Mouse (Mus musculus): Measurements from ENCODE around the gene Slc5a2.

Gene Slc5a2

GRCm38 (mm10) chr7:128300952-128301351 is 35.5 kb downstream of the Slc5a2 start:
- DNase-seq (ENCODE audit: low spot score) = no peak

GRCm38 (mm10) chr7:128302151-128302550 is 36.7 kb downstream of the Slc5a2 start:
- no peak for DNase-seq (ENCODE audit: low spot score)

GRCm38 (mm10) chr7:128304198-128304597 is 38.7 kb downstream of the Slc5a2 start:
- no peak for DNase-seq (ENCODE audit: low spot score)

- DNase-seq (ENCODE audit: low spot score) = no peak
These were observed 39.5 kb downstream of the Slc5a2 start for GRCm38 (mm10) chr7:128304907-128305306.

GRCm38 (mm10) chr7:128307851-128308250 is 42.4 kb downstream of the Slc5a2 start:
- DNase-seq (ENCODE audit: low spot score) = no peak

- DNase-seq (ENCODE audit: low spot score) = no peak
These were observed 43.8 kb downstream of the Slc5a2 start for GRCm38 (mm10) chr7:128309216-128309615.

- DNase-seq (ENCODE audit: low spot score) = no peak
These were observed 44.3 kb downstream of the Slc5a2 start for GRCm38 (mm10) chr7:128309776-128310175.

- no peak for DNase-seq (ENCODE audit: low spot score)
These were observed 44.8 kb downstream of the Slc5a2 start for GRCm38 (mm10) chr7:128310229-128310688.

- DNase-seq (ENCODE audit: low spot score) = no peak
These were observed 45.8 kb downstream of the Slc5a2 start for GRCm38 (mm10) chr7:128311263-128311662.

GRCm38 (mm10) chr7:128311811-128312210 is 46.4 kb downstream of the Slc5a2 start:
- no peak for DNase-seq (ENCODE audit: low spot score)

- no peak for DNase-seq (ENCODE audit: low spot score)
These were observed 47.1 kb downstream of the Slc5a2 start for GRCm38 (mm10) chr7:128312375-128313059.

GRCm38 (mm10) chr7:128313601-128314000 is 48.1 kb downstream of the Slc5a2 start:
- no peak for DNase-seq (ENCODE audit: low spot score)

GRCm38 (mm10) chr7:128314491-128314890 is 49.0 kb downstream of the Slc5a2 start:
- DNase-seq (ENCODE audit: low spot score) = no peak

- no peak for DNase-seq (ENCODE audit: low spot score)
These were observed 51.6 kb downstream of the Slc5a2 start for GRCm38 (mm10) chr7:128317011-128317410.

- no peak for DNase-seq (ENCODE audit: low spot score)
These were observed 53.7 kb downstream of the Slc5a2 start for GRCm38 (mm10) chr7:128319140-128319539.

- no peak for DNase-seq (ENCODE audit: low spot score)
These were observed 54.9 kb downstream of the Slc5a2 start for GRCm38 (mm10) chr7:128320219-128320816.

GRCm38 (mm10) chr7:128321260-128321659 is 55.8 kb downstream of the Slc5a2 start:
- no peak for DNase-seq (ENCODE audit: low spot score)
